Mouse (Mus musculus) heart, embryonic 11.5 days (tissue): ENCODE results near the gene Gm436. TPM values are rescaled to one million over a fixed set of nuclear protein-coding genes. Genes with fewer than 3 reads are reported as not detected.

Experiments
- ATAC-seq: fragments of 200-750 bp; cut with Nextera tagmentation; replicated peaks from 2 replicates; pipeline ENCODE4 v1.8.0; 2017; ENCODE audit warnings: moderate library complexity; ENCODE audit not compliant: insufficient number of reproducible peaks, low FRiP score, low TSS enrichment
- H3K27ac ChIP-seq: fragments of 300-500 bp; sonication (generic); 2 replicates; pipeline ENCODE4 v1.5.1; 2014; ENCODE audit warnings: mild to moderate bottlenecking, low read depth, low read length
- H3K27me3 ChIP-seq: fragments of 300-500 bp; sonication (generic); 2 replicates; pipeline ENCODE4 v1.6.1; 2014; ENCODE audit warnings: mild to moderate bottlenecking, low read length, mixed read lengths; ENCODE audit not compliant: control insufficient read depth, insufficient read depth
- H3K36me3 ChIP-seq: fragments of 300-500 bp; sonication (generic); 2 replicates; pipeline ENCODE4 v1.6.1; 2014; ENCODE audit warnings: mild to moderate bottlenecking, low read length, moderate library complexity, mixed read lengths; ENCODE audit not compliant: control insufficient read depth, insufficient read depth
- H3K4me1 ChIP-seq: fragments of 300-500 bp; sonication (generic); 2 replicates; pipeline ENCODE4 v1.6.1; 2014; ENCODE audit warnings: low read length; ENCODE audit not compliant: control insufficient read depth, insufficient read depth
- H3K4me2 ChIP-seq: fragments of 300-500 bp; sonication (generic); 2 replicates; pipeline ENCODE4 v1.6.1; 2014; ENCODE audit warnings: mild to moderate bottlenecking, moderate library complexity
- H3K4me3 ChIP-seq: fragments of 300-500 bp; sonication (generic); 2 replicates; pipeline ENCODE4 v1.5.1; 2014; ENCODE audit warnings: low read depth, low read length
- H3K9ac ChIP-seq: fragments of 300-500 bp; sonication (generic); 2 replicates; pipeline ENCODE4 v1.6.1; 2014; ENCODE audit warnings: mild to moderate bottlenecking, low read depth, low read length, moderate library complexity
- H3K9me3 ChIP-seq: fragments of 300-500 bp; sonication (generic); replicated peaks from 2 replicates; pipeline ENCODE4 v1.6.1; 2016; ENCODE audit warnings: low read length; ENCODE audit not compliant: control insufficient read depth
- WGBS: fragments of 180-500 bp; shearing (Covaris S2); extraction: QIAGEN DNeasy Blood & Tissue Kit; methylation state at CpG from one replicate; pipeline ENCODE4 v1.1.7; 2014; ENCODE audit not compliant: insufficient replicate concordance; 5-methylcytosine and 5-hydroxymethylcytosine counted together
- polyA plus RNA-seq: library from polyadenylated mRNA; unstranded; fragments of >200 nt; fragmentation: Nextera tagmentation; extraction: Ambion mirVana; gene quantifications from 2 replicates; pipeline ENCODE4 v1.2.1, GENCODE M21; 2014

Gm436 gene
- polyA plus RNA-seq, result not detected in 2 replicates

- H3K36me3 ChIP-seq, result no peaks in the 10 kb centered on the region
- no peak within 1 kb of the TSS for H3K9ac ChIP-seq
- H3K4me2 ChIP-seq, result no peak within 1 kb of the TSS
- H3K4me1 ChIP-seq, result no peaks in the 10 kb centered on the region
- WGBS, result 63% methylated on average over 2 of the region's 2 CpGs
- H3K27ac ChIP-seq, result no peak within 1 kb of the TSS
- H3K9me3 ChIP-seq, result no peaks in the 10 kb centered on the region
- no peaks in the 10 kb centered on the region for H3K27me3 ChIP-seq
- no peak within 1 kb of the TSS for H3K4me3 ChIP-seq
- ATAC-seq, result no peak
Measured at GRCm38 (mm10) chr4:144686268-144686667, at the start of gene Gm436. Gm436 (minus strand) TSS chr4:144686368.

DNA sequence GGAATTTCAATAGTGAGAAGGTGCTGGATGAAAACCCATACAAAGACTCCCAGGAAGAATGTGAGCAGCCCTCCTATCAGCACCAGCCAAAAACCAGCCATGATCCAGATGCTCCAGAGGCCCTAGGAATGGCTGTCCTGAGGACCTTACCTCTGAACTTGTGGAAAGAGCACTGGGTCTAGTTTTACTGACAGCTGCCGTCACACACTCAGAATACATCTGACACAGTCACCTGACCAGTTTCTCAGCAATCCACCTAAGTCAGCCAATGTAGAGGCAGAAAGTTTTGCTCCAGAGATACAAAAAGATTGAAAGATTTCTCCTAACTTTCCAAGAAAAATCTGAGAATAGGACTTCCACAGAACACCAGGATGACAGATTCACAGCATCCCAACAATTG lies 35.1 kb upstream of the Gm436 start, which contains the start of gene Gm13178:
Gene Gm13178 (minus strand): TSS at position 101 of the 400 bp plus-strand sequence.
- H3K9ac ChIP-seq, result no peak within 1 kb of the TSS
- no peaks in the 10 kb centered on the region for H3K27me3 ChIP-seq
- H3K36me3 ChIP-seq, result no peaks in the 10 kb centered on the region
- H3K27ac ChIP-seq, result no peak within 1 kb of the TSS
- no peak within 1 kb of the TSS for H3K4me2 ChIP-seq
- no peak for ATAC-seq
- no peak within 1 kb of the TSS for H3K4me3 ChIP-seq
- WGBS, result 58% methylated on average over 1 of the region's 1 CpGs
- no peaks in the 10 kb centered on the region for H3K9me3 ChIP-seq
- H3K4me1 ChIP-seq, result no peaks in the 10 kb centered on the region

DNA sequence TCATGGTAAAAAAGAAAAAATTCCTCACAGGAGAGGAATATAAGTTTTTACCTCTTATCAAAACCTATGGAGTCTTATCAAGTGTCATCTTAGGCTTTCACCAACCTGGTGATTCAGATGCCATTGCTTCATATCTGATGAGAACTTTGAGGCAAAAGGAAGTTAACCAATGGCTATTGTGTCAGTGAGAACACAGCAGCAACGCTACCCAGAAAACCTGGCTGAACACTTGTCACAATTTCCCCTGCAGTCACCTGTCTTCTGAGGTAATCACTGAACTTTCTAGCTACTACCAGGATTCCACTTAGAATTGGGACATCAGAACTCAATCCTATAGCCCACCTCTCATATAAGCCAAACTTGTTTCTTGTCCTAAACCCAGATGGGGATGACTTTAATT lies 33.5 kb upstream of the Gm436 start:
- H3K27ac ChIP-seq, result no peak overlapping the region
- no peaks in the 10 kb centered on the region for H3K4me1 ChIP-seq
- ATAC-seq, result no peak
- no peak overlapping the region for H3K4me2 ChIP-seq
- WGBS, result 74% methylated on average over 1 of the region's 1 CpGs
- H3K4me3 ChIP-seq, result no peak overlapping the region
- H3K27me3 ChIP-seq, result no peaks in the 10 kb centered on the region
- H3K9ac ChIP-seq, result no peak overlapping the region
- H3K36me3 ChIP-seq, result no peaks in the 10 kb centered on the region
- H3K9me3 ChIP-seq, result no peaks in the 10 kb centered on the region

GRCm38 (mm10) chr4:144718288-144718687 lies 32.1 kb upstream of the Gm436 start:
- no peaks in the 10 kb centered on the region for H3K9me3 ChIP-seq
- H3K4me2 ChIP-seq, result no peak overlapping the region
- H3K36me3 ChIP-seq, result no peaks in the 10 kb centered on the region
- ATAC-seq, result no peak
- no peaks in the 10 kb centered on the region for H3K27me3 ChIP-seq
- H3K4me1 ChIP-seq, result no peaks in the 10 kb centered on the region
- H3K4me3 ChIP-seq, result no peak overlapping the region
- no peak overlapping the region for H3K9ac ChIP-seq
- WGBS, result 67% methylated on average over 1 of the region's 1 CpGs
- no peak overlapping the region for H3K27ac ChIP-seq

DNA sequence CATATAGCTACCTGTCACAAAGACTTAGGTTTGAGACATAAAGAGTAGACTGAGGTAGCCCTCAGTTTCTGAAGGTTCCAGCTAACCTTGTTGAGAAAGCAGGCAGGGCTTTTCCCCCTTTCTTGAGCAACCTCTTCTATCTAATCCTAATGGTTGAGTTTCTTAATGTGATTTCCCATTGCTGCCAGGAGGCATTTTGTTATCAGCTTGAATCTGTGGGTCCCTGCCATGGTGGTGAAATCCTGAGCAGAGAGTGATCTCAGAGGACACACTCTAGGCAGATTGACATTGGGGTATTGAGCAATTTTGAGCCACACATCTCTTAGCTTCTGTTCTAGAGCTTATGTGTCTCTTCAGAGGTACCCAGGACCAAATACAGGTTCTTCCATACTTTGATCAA lies 47.9 kb downstream of the Gm436 start:
- Histone ChIP-seq H3K36me3 (no peaks in the 10 kb centered on the region), H3K9ac (no peak overlapping the region), H3K4me2 (no peak overlapping the region), H3K4me3 (no peak overlapping the region), H3K9me3 (0 out of 2 replicates have a peak, but pooled peaks cover 2% of the 10 kb centered on the region), H3K27ac (no peak overlapping the region), H3K27me3 (no peaks in the 10 kb centered on the region), H3K4me1 (no peaks in the 10 kb centered on the region)
- no peak for ATAC-seq

Other genes starting within 250 kb of the Gm436 start
- gene 1700012P22Rik, start 247.6 kb downstream of the Gm436 start, polyA plus RNA-seq, result not detected in 2 replicates
- not detected in 2 replicates for gene Gm9944, start 233.1 kb downstream of the Gm436 start, polyA plus RNA-seq
- not detected in 2 replicates for gene Aadacl3, start 222.6 kb downstream of the Gm436 start, polyA plus RNA-seq
- not detected in 2 replicates for gene 9430007A20Rik, start 166.5 kb downstream of the Gm436 start, polyA plus RNA-seq
- not detected in 2 replicates for gene Gm13124, start 121.2 kb downstream of the Gm436 start, polyA plus RNA-seq
- gene Aadacl4, start 72.7 kb downstream of the Gm436 start, polyA plus RNA-seq, result not detected in 2 replicates
- not detected in 2 replicates for gene Gm13178, start 35.0 kb upstream of the Gm436 start, polyA plus RNA-seq
- not detected in 2 replicates for gene Gm438, start 100.2 kb upstream of the Gm436 start, polyA plus RNA-seq
- gene Dhrs3, start 206.5 kb upstream of the Gm436 start, polyA plus RNA-seq, result 17.4 and 20.5 TPM in 2 replicates